Comparison of ENCODE assay signal across 17 mouse cellular contexts in genomic region chr11:58698862-58699261, GRCm38 (mm10). TPM values are rescaled to one million over a fixed set of nuclear protein-coding genes. Genes with fewer than 3 reads are reported as not detected.
DNase-seq lines count a peak whose midpoint lies in the region; ATAC-seq lines count a peak whose summit lies in the region.
"Had no signal": no experiment of that assay in that cellular context is flagged by ENCODE, and none has a peak within 500 bp of the region (broad histone marks: within the 10 kb centered on the region; RNA-seq: fewer than 3 reads in every experiment).

TSS of gene Olfr319 (plus strand) at chr11:58699162.

- H3K4me2 ChIP-seq in heart, embryonic 12.5 days, result no peak within 1 kb of the TSS

- H3K36me3 ChIP-seq in heart, embryonic 12.5 days, result no peaks in the 10 kb centered on the region
- H3K36me3 ChIP-seq: G1E had no signal

- no peak for ATAC-seq in heart, embryonic 12.5 days (ENCODE audit: insufficient number of reproducible peaks, low FRiP score)
- ATAC-seq: activated CD4-positive, CD25-positive, alpha-beta regulatory T cell, adult 4 months; CD4-positive, CD25-positive, alpha-beta regulatory T cell, adult 4 months; Patski had no signal

- H3K27me3 ChIP-seq in heart, embryonic 12.5 days (replicated peaks), result no peaks in the 10 kb centered on the region
- H3K27me3 ChIP-seq: Patski had no signal

- DNase-seq in heart, adult 11 months, result peak; percentile 19
- DNase-seq: adrenal gland, adult 2 months; adrenal gland, adult 8-10 months; adrenal gland, postnatal 25 days; adrenal gland, postnatal 36 days; B cell, adult 2 months; cerebellum, adult 11 months; cerebellum, adult 11-12 months; cerebellum, adult 18-20 months; cerebellum, adult 2 months had no signal

- H3K4me1 ChIP-seq in heart, embryonic 12.5 days (replicated peaks), result no peaks in the 10 kb centered on the region

- no peak within 1 kb of the TSS for H3K9ac ChIP-seq in heart, embryonic 12.5 days

- 73% methylated on average over 3 of the region's 3 CpGs for WGBS in heart, embryonic 12.5 days

- H3K9me3 ChIP-seq in heart, embryonic 12.5 days (replicated peaks), result peaks cover 14% of the 10 kb centered on the region

- no peak within 1 kb of the TSS for H3K27ac ChIP-seq in heart, embryonic 12.5 days (ENCODE audit: poor library complexity, severe bottlenecking)

- no peak within 1 kb of the TSS for H3K4me3 ChIP-seq in heart, embryonic 12.5 days

RNA-seq across cellular contexts. Expression of gene Olfr319, which starts in this region (rescaled TPM):
- not detected in 2 replicates for polyA plus RNA-seq in heart, embryonic 12.5 days (2016; fragmentation: Nextera tagmentation; extraction: Ambion mirVana)
- polyA plus RNA-seq: activated CD4-positive, CD25-positive, alpha-beta regulatory T cell, adult 4 months; adrenal gland, adult 2 months; brain, embryonic 14.5 days; C2C12; CD4-positive, CD25-positive, alpha-beta regulatory T cell, adult 4 months; cerebellum, adult 2 months; G1E; Patski had no signal
